Mouse (Mus musculus): Measurements from ENCODE around the gene Lpin2. TPM values are rescaled to one million over a fixed set of nuclear protein-coding genes. Genes with fewer than 3 reads are reported as not detected.

The Lpin2 gene
- 42.1 and 45.2 TPM in 2 replicates for polyA plus RNA-seq (2016; fragmentation: Nextera tagmentation; extraction: Ambion mirVana)

- Histone ChIP-seq H3K27ac (replicated peaks) (peak within 1 kb of the TSS; percentile 98), H3K4me1 (peaks cover 37% of the 10 kb centered on the region), H3K27me3 (replicated peaks; ENCODE audit: low read depth, poor library complexity, severe bottlenecking) (peaks cover 6% of the 10 kb centered on the region), H3K36me3 (replicated peaks) (no peaks in the 10 kb centered on the region; the same call in 1 of the 2 replicates), H3K9me3 (no peaks in the 10 kb centered on the region), H3K4me3 (peak within 1 kb of the TSS; percentile 93)
- no peak for DNase-seq (ENCODE audit: low spot score)
- 14% methylated on average over 6 of the region's 6 CpGs for WGBS
Observed at GRCm38 (mm10) chr17:71182211-71182721, at the start of gene Lpin2. TSS of gene Lpin2 (plus strand) at chr17:71182560.

- no peak overlapping the region for H3K4me3 ChIP-seq
- 88% methylated on average over 11 of the region's 11 CpGs for WGBS
- peaks cover 33% of the 10 kb centered on the region for H3K4me1 ChIP-seq
Observed at GRCm38 (mm10) chr17:71132856-71133439, 49.4 kb upstream of the Lpin2 start.

GRCm38 (mm10) chr17:71134441-71134955 is 47.9 kb upstream of the Lpin2 start:
- Histone ChIP-seq H3K4me1 (peaks cover 32% of the 10 kb centered on the region), H3K27me3 (replicated peaks; ENCODE audit: low read depth, poor library complexity, severe bottlenecking) (no peaks in the 10 kb centered on the region), H3K27ac (replicated peaks) (no peak overlapping the region), H3K9me3 (no peaks in the 10 kb centered on the region), H3K4me3 (no peak overlapping the region), H3K36me3 (replicated peaks) (no peaks in the 10 kb centered on the region)
- 89% methylated on average over 3 of the region's 3 CpGs for WGBS
- peak; percentile 6 for DNase-seq (ENCODE audit: low spot score)

More at GRCm38 (mm10) chr17:71132856-71133439, 49.4 kb upstream of the Lpin2 start:
- Histone ChIP-seq H3K9me3 (no peaks in the 10 kb centered on the region), H3K27ac (replicated peaks) (no peak overlapping the region), H3K36me3 (replicated peaks) (no peaks in the 10 kb centered on the region), H3K27me3 (replicated peaks; ENCODE audit: low read depth, poor library complexity, severe bottlenecking) (no peaks in the 10 kb centered on the region)
- peak; percentile 2 for DNase-seq (ENCODE audit: low spot score)

- peaks cover 26% of the 10 kb centered on the region for H3K4me1 ChIP-seq
- H3K36me3 ChIP-seq (replicated peaks), result no peaks in the 10 kb centered on the region
- no peak overlapping the region for H3K27ac ChIP-seq (replicated peaks)
- H3K27me3 ChIP-seq (replicated peaks; ENCODE audit: low read depth, poor library complexity, severe bottlenecking), result no peaks in the 10 kb centered on the region
- no peak overlapping the region for H3K4me3 ChIP-seq
- H3K9me3 ChIP-seq, result no peaks in the 10 kb centered on the region
- peak; percentile 22 for DNase-seq (ENCODE audit: low spot score)
- WGBS, result 55% methylated on average over 5 of the region's 5 CpGs
Observed at GRCm38 (mm10) chr17:71135108-71135507, 47.3 kb upstream of the Lpin2 start.

- no peak overlapping the region for H3K27ac ChIP-seq (replicated peaks)
- peaks cover 23% of the 10 kb centered on the region for H3K4me1 ChIP-seq
- no peaks in the 10 kb centered on the region for H3K9me3 ChIP-seq
- H3K27me3 ChIP-seq (replicated peaks; ENCODE audit: low read depth, poor library complexity, severe bottlenecking), result no peaks in the 10 kb centered on the region
- WGBS, result 85% methylated on average over 5 of the region's 5 CpGs
- no peaks in the 10 kb centered on the region for H3K36me3 ChIP-seq (replicated peaks)
- no peak for DNase-seq (ENCODE audit: low spot score)
- no peak overlapping the region for H3K4me3 ChIP-seq
Observed at GRCm38 (mm10) chr17:71135866-71136265, 46.5 kb upstream of the Lpin2 start.

- DNase-seq (ENCODE audit: low spot score), result peak; percentile 7
- Histone ChIP-seq H3K4me1 (peaks cover 23% of the 10 kb centered on the region), H3K36me3 (replicated peaks) (no peaks in the 10 kb centered on the region), H3K4me3 (no peak overlapping the region), H3K9me3 (no peaks in the 10 kb centered on the region), H3K27me3 (replicated peaks; ENCODE audit: low read depth, poor library complexity, severe bottlenecking) (no peaks in the 10 kb centered on the region), H3K27ac (replicated peaks) (no peak overlapping the region; the same call in 1 of the 2 replicates)
- 72% methylated on average over 16 of the region's 16 CpGs for WGBS
Observed at GRCm38 (mm10) chr17:71136384-71137333, 45.7 kb upstream of the Lpin2 start.

- Histone ChIP-seq H3K27ac (replicated peaks) (no peak overlapping the region), H3K36me3 (replicated peaks) (no peaks in the 10 kb centered on the region), H3K9me3 (no peaks in the 10 kb centered on the region), H3K4me1 (peaks cover 23% of the 10 kb centered on the region), H3K27me3 (replicated peaks; ENCODE audit: low read depth, poor library complexity, severe bottlenecking) (no peaks in the 10 kb centered on the region), H3K4me3 (no peak overlapping the region)
- DNase-seq (ENCODE audit: low spot score), result peak; percentile 2
- 86% methylated on average over 2 of the region's 2 CpGs for WGBS
Observed at GRCm38 (mm10) chr17:71137334-71137721, 45.0 kb upstream of the Lpin2 start.

- no peak overlapping the region for H3K27ac ChIP-seq (replicated peaks)
- H3K4me3 ChIP-seq, result no peak overlapping the region
- peak; percentile 5 for DNase-seq (ENCODE audit: low spot score)
- no peaks in the 10 kb centered on the region for H3K9me3 ChIP-seq
- H3K4me1 ChIP-seq, result peaks cover under 1% of the 10 kb centered on the region
- H3K27me3 ChIP-seq (replicated peaks; ENCODE audit: low read depth, poor library complexity, severe bottlenecking), result no peaks in the 10 kb centered on the region
- no peaks in the 10 kb centered on the region for H3K36me3 ChIP-seq (replicated peaks)
- WGBS, result 83% methylated on average over 4 of the region's 4 CpGs
Observed at GRCm38 (mm10) chr17:71142068-71142467, 40.3 kb upstream of the Lpin2 start.

- no peak for DNase-seq (ENCODE audit: low spot score)
- Histone ChIP-seq H3K4me3 (no peak overlapping the region), H3K36me3 (replicated peaks) (no peaks in the 10 kb centered on the region), H3K27ac (replicated peaks) (no peak overlapping the region), H3K27me3 (replicated peaks; ENCODE audit: low read depth, poor library complexity, severe bottlenecking) (no peaks in the 10 kb centered on the region), H3K9me3 (no peaks in the 10 kb centered on the region), H3K4me1 (no peaks in the 10 kb centered on the region)
- WGBS, result 82% methylated on average over 4 of the region's 4 CpGs
Observed at GRCm38 (mm10) chr17:71143155-71143554, 39.2 kb upstream of the Lpin2 start.

GRCm38 (mm10) chr17:71144322-71145116 is 37.8 kb upstream of the Lpin2 start:
- no peaks in the 10 kb centered on the region for H3K4me1 ChIP-seq
- WGBS, result 87% methylated on average over 19 of the region's 19 CpGs
- H3K36me3 ChIP-seq (replicated peaks), result no peaks in the 10 kb centered on the region
- 0 out of 2 replicates have a peak, but pooled peaks cover 3% of the 10 kb centered on the region for H3K9me3 ChIP-seq
- no peak overlapping the region for H3K27ac ChIP-seq (replicated peaks)
- DNase-seq (ENCODE audit: low spot score), result no peak
- no peak overlapping the region for H3K4me3 ChIP-seq
- no peaks in the 10 kb centered on the region for H3K27me3 ChIP-seq (replicated peaks; ENCODE audit: low read depth, poor library complexity, severe bottlenecking)

- no peak overlapping the region for H3K4me3 ChIP-seq
- H3K27me3 ChIP-seq (replicated peaks; ENCODE audit: low read depth, poor library complexity, severe bottlenecking), result no peaks in the 10 kb centered on the region
- WGBS, result 89% methylated on average over 1 of the region's 1 CpGs
- H3K27ac ChIP-seq (replicated peaks), result no peak overlapping the region
- H3K36me3 ChIP-seq (replicated peaks), result no peaks in the 10 kb centered on the region
- no peaks in the 10 kb centered on the region for H3K4me1 ChIP-seq
- DNase-seq (ENCODE audit: low spot score), result no peak
- H3K9me3 ChIP-seq, result 0 out of 2 replicates have a peak, but pooled peaks cover 3% of the 10 kb centered on the region
Observed at GRCm38 (mm10) chr17:71145248-71145961, 37.0 kb upstream of the Lpin2 start.

Data from embryonic facial prominence, embryonic 10.5 days (tissue).